Mouse (Mus musculus): Measurements from ENCODE around the gene Rad9b. TPM values are rescaled to one million over a fixed set of nuclear protein-coding genes. Genes with fewer than 3 reads are reported as not detected.

The Rad9b gene
- polyA plus RNA-seq, 1 experiment from 2014 or later: 10.7 TPM

DNA sequence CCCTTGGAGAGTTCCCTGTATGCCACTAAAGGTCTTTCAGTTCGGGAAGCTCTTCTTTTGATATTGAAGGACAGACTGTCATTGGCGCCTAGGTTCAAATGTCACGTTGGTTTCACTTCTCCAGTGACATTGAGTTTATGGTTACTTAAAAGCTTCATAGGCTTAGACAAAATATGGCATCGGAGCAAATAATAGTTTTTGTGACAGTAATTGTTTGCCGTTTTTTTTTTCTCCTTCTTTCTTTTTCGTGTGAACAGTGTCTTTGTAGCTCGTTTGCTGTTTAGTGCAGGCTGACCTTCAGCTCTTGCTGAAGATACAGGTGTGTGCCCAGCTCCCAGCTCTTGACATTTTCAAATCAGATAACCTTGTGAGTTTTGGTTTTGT lies 68.3 kb downstream of the Rad9b start:
- peaks cover 3% of the 10 kb centered on the region; the same call in 1 of the 2 replicates for H3K4me1 ChIP-seq (replicated peaks; ENCODE audit: control insufficient read depth, insufficient read depth, low read length)
- ATAC-seq (ENCODE audit: low FRiP score) (no peak), DNase-seq (ENCODE audit: low spot score) (no peak)
- WGBS: 65% methylated on average over 7 of the region's 7 CpGs
- peak overlapping the region; percentile 97 for H3K4me2 ChIP-seq (replicated peaks; ENCODE audit: low read depth, low read length)
- H3K9me3 ChIP-seq (ENCODE audit: control insufficient read depth, low read length): no peaks in the 10 kb centered on the region
- no peaks in the 10 kb centered on the region for H3K36me3 ChIP-seq (ENCODE audit: control insufficient read depth, insufficient read depth, low read length)
- H3K9ac ChIP-seq (ENCODE audit: low read depth, low read length): no peak overlapping the region
- H3K4me3 ChIP-seq (ENCODE audit: low read depth, low read length): peak overlapping the region; percentile 95; the same call in 1 of the 2 replicates
- H3K27ac ChIP-seq (ENCODE audit: low read depth, low read length): no peak overlapping the region
- H3K27me3 ChIP-seq (ENCODE audit: control insufficient read depth, insufficient read depth, low read length): no peaks in the 10 kb centered on the region

DNA sequence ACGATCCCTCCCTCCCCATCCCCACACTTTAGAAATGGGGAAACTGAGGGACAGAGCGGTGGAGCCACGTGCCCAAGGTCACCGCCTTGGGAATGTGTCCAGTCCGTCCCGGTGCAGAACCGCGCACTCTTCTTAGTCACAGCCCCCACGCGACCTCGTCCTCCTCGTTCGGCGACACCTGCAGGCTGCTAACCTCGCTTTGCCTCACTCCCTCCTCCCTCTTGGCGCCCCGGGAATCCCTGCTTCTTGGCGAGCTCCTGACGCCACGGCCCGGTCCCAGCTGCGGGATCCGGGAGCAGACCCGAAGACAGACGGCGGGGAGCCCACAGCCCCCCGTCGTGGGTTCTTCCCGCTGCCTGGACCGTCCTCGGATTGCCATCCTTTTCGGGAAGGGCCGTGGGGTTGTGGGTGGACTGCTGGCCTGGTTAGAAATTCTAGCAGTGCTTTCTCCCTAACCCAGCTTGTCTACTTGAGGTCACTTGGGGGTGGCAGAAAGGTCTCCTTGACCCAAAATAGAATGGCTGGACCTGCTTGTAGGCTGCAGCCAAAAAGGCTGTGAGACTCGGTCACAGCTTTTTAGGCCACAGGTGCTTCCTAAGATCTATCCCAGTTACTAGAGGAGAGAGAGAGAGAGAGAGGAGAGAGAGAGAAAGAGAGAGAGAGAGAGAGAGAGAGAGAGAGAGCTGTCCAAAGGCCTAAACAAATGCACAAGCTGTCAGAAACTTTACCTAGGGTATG lies 68.8 kb downstream of the Rad9b start:
- Histone ChIP-seq H3K4me1 (replicated peaks; ENCODE audit: control insufficient read depth, insufficient read depth, low read length) (peaks cover 3% of the 10 kb centered on the region; the same call in 1 of the 2 replicates), H3K9ac (ENCODE audit: low read depth, low read length) (peak overlapping the region; percentile 92), H3K9me3 (ENCODE audit: control insufficient read depth, low read length) (no peaks in the 10 kb centered on the region), H3K27me3 (ENCODE audit: control insufficient read depth, insufficient read depth, low read length) (no peaks in the 10 kb centered on the region), H3K4me2 (replicated peaks; ENCODE audit: low read depth, low read length) (peak overlapping the region; percentile 97), H3K4me3 (ENCODE audit: low read depth, low read length) (peak overlapping the region; percentile 95), H3K36me3 (ENCODE audit: control insufficient read depth, insufficient read depth, low read length) (no peaks in the 10 kb centered on the region), H3K27ac (ENCODE audit: low read depth, low read length) (peak overlapping the region; percentile 72; the same call in 1 of the 2 replicates)
- no peak for DNase-seq (ENCODE audit: low spot score)
- peak; percentile 41 for ATAC-seq (ENCODE audit: low FRiP score)
- 1% methylated on average over 34 of the region's 34 CpGs for WGBS

DNA sequence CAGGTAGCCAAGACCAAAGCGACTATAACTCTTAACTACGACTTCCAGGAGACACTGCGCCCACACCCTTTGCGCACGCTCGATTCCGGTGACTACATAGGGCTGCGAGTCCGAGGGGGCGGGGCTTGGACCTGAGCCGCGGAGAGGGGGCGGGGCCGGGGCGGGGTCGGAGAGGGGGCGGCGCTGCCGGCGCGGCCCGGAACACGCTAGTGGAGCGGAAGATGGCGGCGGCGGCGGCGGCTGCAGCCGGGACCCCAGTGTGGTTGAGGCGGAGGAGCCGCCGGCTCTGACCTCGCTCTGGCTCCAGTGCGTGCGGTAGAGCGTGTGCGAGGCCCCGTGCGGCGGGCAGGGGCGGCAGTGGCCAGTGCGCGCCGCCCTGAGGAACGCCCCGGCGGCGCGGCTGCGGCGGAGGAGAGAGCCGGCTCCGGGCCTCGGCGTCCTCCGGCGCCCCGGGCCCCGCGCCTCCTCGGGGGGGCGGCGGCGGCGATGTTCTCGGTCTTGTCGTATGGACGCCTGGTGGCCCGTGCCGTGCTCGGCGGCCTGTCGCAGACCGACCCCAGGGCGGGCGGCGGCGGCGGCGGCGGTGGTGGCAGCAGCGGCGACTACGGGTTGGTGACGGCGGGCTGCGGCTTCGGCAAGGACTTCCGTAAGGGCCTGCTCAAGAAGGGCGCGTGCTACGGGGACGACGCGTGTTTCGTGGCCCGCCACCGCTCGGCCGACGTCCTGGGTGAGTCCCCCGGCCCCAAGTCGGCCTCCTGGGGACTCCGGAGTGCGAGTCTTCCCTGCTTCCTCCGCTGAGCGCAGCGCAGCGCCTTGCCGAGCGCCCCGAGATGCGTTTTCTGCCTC lies 69.6 kb downstream of the Rad9b start, which contains the start of gene Pptc7:
Pptc7 (plus strand) TSS at position 183 of the 846 bp plus-strand sequence.
- Histone ChIP-seq H3K9me3 (ENCODE audit: control insufficient read depth, low read length) (no peaks in the 10 kb centered on the region), H3K4me3 (ENCODE audit: low read depth, low read length) (peak within 1 kb of the TSS; percentile 95), H3K27me3 (ENCODE audit: control insufficient read depth, insufficient read depth, low read length) (no peaks in the 10 kb centered on the region), H3K4me1 (replicated peaks; ENCODE audit: control insufficient read depth, insufficient read depth, low read length) (peaks cover 3% of the 10 kb centered on the region; the same call in 1 of the 2 replicates), H3K4me2 (replicated peaks; ENCODE audit: low read depth, low read length) (peak within 1 kb of the TSS; percentile 97), H3K9ac (ENCODE audit: low read depth, low read length) (peak within 1 kb of the TSS; percentile 92), H3K36me3 (ENCODE audit: control insufficient read depth, insufficient read depth, low read length) (no peaks in the 10 kb centered on the region), H3K27ac (ENCODE audit: low read depth, low read length) (peak within 1 kb of the TSS; percentile 72)
- WGBS: under 1% methylated on average over 73 of the region's 114 CpGs
- ATAC-seq (ENCODE audit: low FRiP score): peak; percentile 92
- peak; percentile 94 for DNase-seq (ENCODE audit: low spot score)

DNA sequence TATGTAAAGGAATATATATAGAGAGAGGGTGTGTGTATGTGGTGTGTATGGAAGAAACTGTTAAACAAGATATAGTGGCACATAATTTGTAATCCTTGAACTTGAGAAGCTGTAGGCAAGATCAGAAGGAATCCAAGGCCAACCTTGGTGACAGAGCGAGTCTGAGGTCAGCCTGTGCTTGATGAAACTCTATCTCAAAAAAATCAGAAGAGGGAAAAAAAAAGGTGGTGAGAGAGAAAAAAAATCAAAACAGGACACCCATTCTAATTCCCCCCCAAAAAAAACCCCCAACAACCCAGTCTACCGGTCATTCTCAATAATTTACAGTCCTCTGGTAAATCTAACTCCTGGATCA lies 70.2 kb downstream of the Rad9b start:
- H3K27me3 ChIP-seq (ENCODE audit: control insufficient read depth, insufficient read depth, low read length): no peaks in the 10 kb centered on the region
- 22% methylated on average over 2 of the region's 2 CpGs for WGBS
- H3K9me3 ChIP-seq (ENCODE audit: control insufficient read depth, low read length): no peaks in the 10 kb centered on the region
- H3K36me3 ChIP-seq (ENCODE audit: control insufficient read depth, insufficient read depth, low read length): no peaks in the 10 kb centered on the region
- H3K4me1 ChIP-seq (replicated peaks; ENCODE audit: control insufficient read depth, insufficient read depth, low read length): peaks cover 3% of the 10 kb centered on the region; the same call in 1 of the 2 replicates
- H3K9ac ChIP-seq (ENCODE audit: low read depth, low read length): no peak overlapping the region
- H3K4me3 ChIP-seq (ENCODE audit: low read depth, low read length): peak overlapping the region; percentile 95
- DNase-seq (ENCODE audit: low spot score) (no peak), ATAC-seq (ENCODE audit: low FRiP score) (no peak)
- no peak overlapping the region for H3K4me2 ChIP-seq (replicated peaks; ENCODE audit: low read depth, low read length)
- no peak overlapping the region for H3K27ac ChIP-seq (ENCODE audit: low read depth, low read length)

DNA sequence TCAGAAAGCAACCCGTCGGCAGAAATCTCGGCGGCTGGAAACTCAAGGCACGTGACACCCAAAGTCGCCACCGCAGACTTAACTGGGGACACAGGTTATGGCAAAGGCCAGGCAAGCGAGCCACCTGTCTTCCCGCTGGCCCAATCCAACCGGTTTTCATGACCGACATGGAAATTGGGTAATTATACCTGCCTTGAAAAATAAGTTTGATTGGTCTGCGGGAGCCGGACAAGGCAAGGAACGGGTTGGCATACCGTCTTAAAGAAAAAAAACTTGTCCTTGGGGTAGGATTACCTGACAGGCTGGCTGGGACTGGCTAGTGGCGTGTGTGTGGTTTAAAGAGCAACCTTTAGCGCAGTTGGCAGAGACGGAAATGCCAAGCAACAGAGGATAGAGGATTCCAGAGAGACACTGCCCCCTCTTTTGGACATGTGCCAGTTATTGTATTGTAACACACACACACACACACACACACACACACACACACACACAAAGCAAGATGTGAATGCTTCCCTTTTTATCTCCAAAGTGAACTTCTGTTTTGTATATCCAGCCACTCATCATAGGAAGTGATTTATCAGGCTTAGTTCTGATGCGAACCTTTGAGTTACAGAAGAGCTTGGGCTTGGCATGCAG lies 73.1 kb downstream of the Rad9b start:
- Histone ChIP-seq H3K9ac (ENCODE audit: low read depth, low read length) (no peak overlapping the region), H3K27me3 (ENCODE audit: control insufficient read depth, insufficient read depth, low read length) (no peaks in the 10 kb centered on the region), H3K4me1 (replicated peaks; ENCODE audit: control insufficient read depth, insufficient read depth, low read length) (peaks cover 3% of the 10 kb centered on the region; the same call in 1 of the 2 replicates), H3K36me3 (ENCODE audit: control insufficient read depth, insufficient read depth, low read length) (no peaks in the 10 kb centered on the region), H3K9me3 (ENCODE audit: control insufficient read depth, low read length) (no peaks in the 10 kb centered on the region), H3K27ac (ENCODE audit: low read depth, low read length) (no peak overlapping the region), H3K4me2 (replicated peaks; ENCODE audit: low read depth, low read length) (no peak overlapping the region), H3K4me3 (ENCODE audit: low read depth, low read length) (no peak overlapping the region)
- WGBS: 44% methylated on average over 19 of the region's 19 CpGs
- DNase-seq (ENCODE audit: low spot score) (no peak), ATAC-seq (ENCODE audit: low FRiP score) (no peak)

DNA sequence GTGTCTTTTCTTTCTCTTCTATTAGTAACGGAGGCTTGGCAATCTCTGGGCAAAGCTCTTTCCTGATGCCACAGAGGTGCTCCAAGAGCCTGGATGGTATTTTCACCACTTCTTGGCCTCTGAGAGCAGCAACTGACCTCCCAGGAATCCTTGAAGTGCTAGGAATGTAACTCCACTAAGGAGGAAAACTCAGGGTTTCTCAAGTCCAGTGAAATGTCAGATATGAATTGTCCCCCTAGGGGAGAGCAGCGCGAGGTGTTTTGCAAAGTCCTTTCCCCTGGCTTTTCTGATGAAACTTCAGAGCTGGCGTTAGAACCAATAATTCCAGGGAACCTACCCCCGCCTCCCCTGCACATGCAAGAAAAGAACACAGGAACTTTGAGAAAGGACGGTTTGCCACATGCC lies 73.6 kb downstream of the Rad9b start:
- H3K36me3 ChIP-seq (ENCODE audit: control insufficient read depth, insufficient read depth, low read length): no peaks in the 10 kb centered on the region
- no peaks in the 10 kb centered on the region for H3K9me3 ChIP-seq (ENCODE audit: control insufficient read depth, low read length)
- no peaks in the 10 kb centered on the region for H3K27me3 ChIP-seq (ENCODE audit: control insufficient read depth, insufficient read depth, low read length)
- H3K4me1 ChIP-seq (replicated peaks; ENCODE audit: control insufficient read depth, insufficient read depth, low read length): no peaks in the 10 kb centered on the region; the same call in 1 of the 2 replicates
- no peak overlapping the region for H3K9ac ChIP-seq (ENCODE audit: low read depth, low read length)
- no peak for ATAC-seq (ENCODE audit: low FRiP score)
- DNase-seq (ENCODE audit: low spot score): no peak
- H3K4me2 ChIP-seq (replicated peaks; ENCODE audit: low read depth, low read length): no peak overlapping the region
- H3K27ac ChIP-seq (ENCODE audit: low read depth, low read length): no peak overlapping the region
- 57% methylated on average over 6 of the region's 6 CpGs for WGBS
- no peak overlapping the region for H3K4me3 ChIP-seq (ENCODE audit: low read depth, low read length)

DNA sequence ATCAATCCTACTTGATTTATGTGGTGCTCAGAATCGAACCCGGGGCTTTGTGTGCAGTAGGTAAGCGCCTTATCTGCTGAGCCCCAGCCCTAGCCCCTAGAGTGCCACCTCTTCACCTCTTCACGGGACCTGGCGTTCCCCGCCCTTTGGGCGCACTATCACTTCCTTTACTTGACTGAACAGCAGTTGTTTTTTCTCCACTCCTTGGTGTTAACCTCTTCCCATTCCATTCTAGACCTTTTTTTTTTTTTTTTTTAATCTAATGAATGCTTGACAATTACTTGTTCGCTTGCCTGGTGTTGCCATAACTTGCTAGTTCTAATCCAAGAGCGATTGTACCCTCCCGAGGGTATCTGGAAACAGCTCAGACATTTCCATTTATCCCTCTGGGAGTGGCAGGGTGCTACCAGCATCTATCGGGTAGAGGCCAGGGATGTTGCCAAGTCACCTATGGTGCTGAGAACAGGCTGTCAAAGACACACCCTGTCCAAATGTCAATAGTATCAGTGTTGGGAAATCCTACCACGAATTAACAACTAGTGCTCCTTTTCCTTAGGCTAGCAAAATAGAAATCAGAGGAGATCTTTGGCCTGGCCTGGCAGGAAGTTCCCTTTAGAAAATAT lies 74.1 kb downstream of the Rad9b start:
- 87% methylated on average over 12 of the region's 12 CpGs for whole genome bisulfite sequencing
- H3K27ac ChIP-seq (ENCODE audit: low read depth, low read length): no peak overlapping the region

DNA sequence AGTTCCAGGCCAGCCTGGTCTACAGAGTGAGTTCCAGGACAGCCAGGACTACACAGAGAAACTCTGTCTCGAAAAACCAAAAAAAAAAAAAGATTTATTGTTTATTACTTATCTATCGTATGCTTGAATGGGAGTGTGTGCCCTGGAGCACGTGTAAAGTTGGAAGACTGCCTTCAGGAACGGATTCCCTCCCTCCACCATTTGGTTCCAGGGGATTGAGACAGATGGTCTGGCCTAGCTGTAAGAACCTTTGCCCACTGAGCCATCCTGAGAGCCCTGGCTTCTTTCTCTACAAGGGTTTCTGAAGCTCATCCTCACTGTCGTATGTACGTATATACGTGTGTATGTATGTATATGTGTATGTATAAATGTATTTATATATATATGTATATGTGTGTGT lies 75.1 kb downstream of the Rad9b start:
- Histone ChIP-seq H3K4me3 (ENCODE audit: low read depth, low read length) (no peak overlapping the region), H3K4me2 (replicated peaks; ENCODE audit: low read depth, low read length) (no peak overlapping the region), H3K9ac (ENCODE audit: low read depth, low read length) (no peak overlapping the region), H3K36me3 (ENCODE audit: control insufficient read depth, insufficient read depth, low read length) (no peaks in the 10 kb centered on the region), H3K27ac (ENCODE audit: low read depth, low read length) (no peak overlapping the region), H3K4me1 (replicated peaks; ENCODE audit: control insufficient read depth, insufficient read depth, low read length) (no peaks in the 10 kb centered on the region), H3K27me3 (ENCODE audit: control insufficient read depth, insufficient read depth, low read length) (no peaks in the 10 kb centered on the region), H3K9me3 (ENCODE audit: control insufficient read depth, low read length) (no peaks in the 10 kb centered on the region)
- DNase-seq (ENCODE audit: low spot score): no peak
- WGBS: 86% methylated on average over 7 of the region's 7 CpGs
- no peak for ATAC-seq (ENCODE audit: low FRiP score)

More for the DNA sequence above, 74.1 kb downstream of the Rad9b start:
- Histone ChIP-seq H3K9me3 (ENCODE audit: control insufficient read depth, low read length) (no peaks in the 10 kb centered on the region), H3K4me2 (replicated peaks; ENCODE audit: low read depth, low read length) (no peak overlapping the region), H3K4me3 (ENCODE audit: low read depth, low read length) (no peak overlapping the region), H3K27me3 (ENCODE audit: control insufficient read depth, insufficient read depth, low read length) (no peaks in the 10 kb centered on the region), H3K4me1 (replicated peaks; ENCODE audit: control insufficient read depth, insufficient read depth, low read length) (no peaks in the 10 kb centered on the region), H3K36me3 (ENCODE audit: control insufficient read depth, insufficient read depth, low read length) (no peaks in the 10 kb centered on the region), H3K9ac (ENCODE audit: low read depth, low read length) (no peak overlapping the region)
- no peak for ATAC-seq (ENCODE audit: low FRiP score)
- DNase-seq (ENCODE audit: low spot score): no peak
